Mouse (Mus musculus): Measurements from ENCODE around the gene Lingo4.

DNA sequence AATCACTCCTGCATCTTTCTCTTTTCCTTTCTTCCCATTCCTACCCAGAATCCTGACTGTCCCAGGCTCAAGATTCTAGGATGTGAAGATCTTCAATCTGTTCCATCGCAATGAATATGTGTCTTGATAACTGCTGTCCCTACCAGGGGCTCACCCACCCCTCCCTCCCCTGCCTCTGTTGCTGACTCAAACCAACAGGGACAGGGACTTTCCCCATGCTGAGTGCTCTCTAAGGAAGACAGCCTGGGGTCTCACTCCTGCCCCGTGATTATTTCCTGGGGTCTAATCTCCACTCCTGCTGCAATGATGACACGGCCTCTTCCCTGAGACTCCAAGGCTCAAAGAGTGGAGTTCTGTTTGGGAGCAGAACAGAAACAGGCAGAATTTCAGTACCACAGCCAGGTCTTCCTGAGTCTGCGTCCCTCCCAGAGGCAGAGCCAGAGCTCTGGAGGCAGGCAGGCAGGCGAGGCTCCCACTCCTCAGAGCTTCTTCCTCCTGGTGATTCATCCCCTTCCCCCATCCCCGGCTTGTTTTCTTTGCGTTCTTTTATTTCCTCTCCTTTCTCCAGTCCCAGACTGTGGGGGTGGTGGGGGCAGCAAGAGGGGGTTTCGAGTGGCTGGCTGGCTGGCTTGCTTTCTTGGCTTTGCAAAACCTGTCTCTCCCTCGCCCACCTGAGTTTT lies 18.3 kb upstream of the Lingo4 start:
- no peak for TF ChIP-seq MAX (IDR thresholded peaks at IDR 0.05; ENCODE audit: low read depth)
- TF ChIP-seq POLR2A (IDR thresholded peaks at IDR 0.05; ENCODE audit: insufficient read length, low read depth), result no peak
